In genomic region chr5:37644082-37644481, GRCm38 (mm10) we compare ENCODE assay signal across 27 mouse cellular contexts.
DNase-seq lines count a peak whose midpoint lies in the region; ATAC-seq and TF ChIP-seq lines count a peak whose summit lies in the region.
"Had no signal": no experiment of that assay in that cellular context is flagged by ENCODE, and none has a peak within 500 bp of the region (broad histone marks: within the 10 kb centered on the region; RNA-seq: fewer than 3 reads in every experiment).

No protein-coding gene starts in this region.

- no peak for ATAC-seq in forebrain, embryonic 14.5 days
- ATAC-seq in forebrain, postnatal 0 days: no peak
- ATAC-seq in kidney, embryonic 16.5 days (ENCODE audit: low FRiP score, low TSS enrichment): no peak
- no peak for ATAC-seq in midbrain, postnatal 0 days (ENCODE audit: low FRiP score)
- no peak for ATAC-seq in midbrain, embryonic 16.5 days
- ATAC-seq: forebrain, embryonic 15.5 days; inflammation-experienced regulatory T-cells, adult 6 months; lung, postnatal 0 days had no signal

- no peak overlapping the region for H3K9ac ChIP-seq in forebrain, embryonic 14.5 days (ENCODE audit: low read length)
- H3K9ac ChIP-seq in forebrain, postnatal 0 days: no peak overlapping the region
- no peak overlapping the region for H3K9ac ChIP-seq in kidney, embryonic 16.5 days (replicated peaks; ENCODE audit: low read length)
- no peak overlapping the region for H3K9ac ChIP-seq in midbrain, postnatal 0 days (replicated peaks; ENCODE audit: low read length, poor library complexity, severe bottlenecking)
- H3K9ac ChIP-seq in midbrain, embryonic 16.5 days (ENCODE audit: low read depth, low read length): no peak overlapping the region
- H3K9ac ChIP-seq: embryonic facial prominence, embryonic 12.5 days; forebrain, embryonic 15.5 days; heart, embryonic 15.5 days; limb, embryonic 15.5 days; liver, embryonic 13.5 days; neural tube, embryonic 13.5 days had no signal

- H3K4me3 ChIP-seq in forebrain, embryonic 14.5 days (ENCODE audit: low read depth, low read length): no peak overlapping the region
- no peak overlapping the region for H3K4me3 ChIP-seq in forebrain, postnatal 0 days (ENCODE audit: low read depth, low read length)
- no peak overlapping the region for H3K4me3 ChIP-seq in kidney, embryonic 16.5 days (ENCODE audit: low read length)
- no peak overlapping the region for H3K4me3 ChIP-seq in midbrain, postnatal 0 days (ENCODE audit: low read depth, low read length)
- H3K4me3 ChIP-seq in midbrain, embryonic 16.5 days (ENCODE audit: low read depth, low read length): no peak overlapping the region
- H3K4me3 ChIP-seq: embryonic facial prominence, embryonic 12.5 days; forebrain, embryonic 15.5 days; heart, embryonic 15.5 days; layer of hippocampus, adult 2 months; limb, embryonic 10.5 days; limb, embryonic 15.5 days; liver, embryonic 13.5 days; megakaryocyte, embryonic 14.5 days; neural tube, embryonic 13.5 days had no signal

- H3K36me3 ChIP-seq in forebrain, embryonic 14.5 days (ENCODE audit: control insufficient read depth, insufficient read depth, low read length): no peaks in the 10 kb centered on the region
- no peaks in the 10 kb centered on the region for H3K36me3 ChIP-seq in forebrain, postnatal 0 days (ENCODE audit: insufficient read depth)
- no peaks in the 10 kb centered on the region for H3K36me3 ChIP-seq in kidney, embryonic 16.5 days (ENCODE audit: insufficient read depth, low read length)
- no peaks in the 10 kb centered on the region for H3K36me3 ChIP-seq in midbrain, postnatal 0 days (ENCODE audit: insufficient read depth, low read length)
- no peaks in the 10 kb centered on the region for H3K36me3 ChIP-seq in midbrain, embryonic 16.5 days (ENCODE audit: control insufficient read depth, insufficient read depth, low read length)
- H3K36me3 ChIP-seq: embryonic facial prominence, embryonic 12.5 days; forebrain, embryonic 15.5 days; G1E; heart, embryonic 15.5 days; limb, embryonic 10.5 days; limb, embryonic 15.5 days; liver, embryonic 13.5 days; neural tube, embryonic 13.5 days had no signal

- H3K4me1 ChIP-seq in forebrain, embryonic 14.5 days (ENCODE audit: control insufficient read depth, insufficient read depth, low read length): no peaks in the 10 kb centered on the region
- no peaks in the 10 kb centered on the region for H3K4me1 ChIP-seq in forebrain, postnatal 0 days (ENCODE audit: insufficient read depth)
- H3K4me1 ChIP-seq in kidney, embryonic 16.5 days (ENCODE audit: insufficient read depth, low read length): no peaks in the 10 kb centered on the region
- H3K4me1 ChIP-seq in midbrain, postnatal 0 days (ENCODE audit: insufficient read depth, low read length): no peaks in the 10 kb centered on the region
- H3K4me1 ChIP-seq in midbrain, embryonic 16.5 days (ENCODE audit: control insufficient read depth, insufficient read depth, low read length): peaks cover 2% of the 10 kb centered on the region; the same call in 1 of the 2 replicates
- H3K4me1 ChIP-seq: embryonic facial prominence, embryonic 12.5 days; heart, embryonic 15.5 days; limb, embryonic 10.5 days; limb, embryonic 15.5 days; liver, embryonic 13.5 days; megakaryocyte, embryonic 14.5 days; neural tube, embryonic 13.5 days had no signal

- H3K9me3 ChIP-seq in forebrain, embryonic 14.5 days (replicated peaks; ENCODE audit: control insufficient read depth, low read length): no peaks in the 10 kb centered on the region
- H3K9me3 ChIP-seq in forebrain, postnatal 0 days (ENCODE audit: low read length): no peaks in the 10 kb centered on the region
- H3K9me3 ChIP-seq in kidney, embryonic 16.5 days (ENCODE audit: low read length): no peaks in the 10 kb centered on the region
- H3K9me3 ChIP-seq in midbrain, postnatal 0 days (ENCODE audit: low read length): no peaks in the 10 kb centered on the region
- no peaks in the 10 kb centered on the region for H3K9me3 ChIP-seq in midbrain, embryonic 16.5 days (replicated peaks; ENCODE audit: control insufficient read depth, low read length, poor library complexity, severe bottlenecking)
- H3K9me3 ChIP-seq: embryonic facial prominence, embryonic 12.5 days; forebrain, embryonic 15.5 days; heart, embryonic 15.5 days; limb, embryonic 10.5 days; limb, embryonic 15.5 days; liver, embryonic 13.5 days had no signal

- no peak overlapping the region for H3K4me2 ChIP-seq in forebrain, embryonic 14.5 days (ENCODE audit: low read length)
- no peak overlapping the region for H3K4me2 ChIP-seq in forebrain, postnatal 0 days (ENCODE audit: low read depth)
- no peak overlapping the region for H3K4me2 ChIP-seq in kidney, embryonic 16.5 days (replicated peaks; ENCODE audit: low read depth, low read length)
- H3K4me2 ChIP-seq in midbrain, postnatal 0 days (ENCODE audit: low read depth, low read length, poor library complexity, severe bottlenecking): no peak overlapping the region
- no peak overlapping the region for H3K4me2 ChIP-seq in midbrain, embryonic 16.5 days (ENCODE audit: low read length)
- H3K4me2 ChIP-seq: embryonic facial prominence, embryonic 12.5 days; forebrain, embryonic 15.5 days; heart, embryonic 15.5 days; limb, embryonic 15.5 days; liver, embryonic 13.5 days; neural tube, embryonic 13.5 days had no signal

- 56% methylated on average over 7 of the region's 7 CpGs for WGBS in forebrain, embryonic 14.5 days
- 40% methylated on average over 7 of the region's 7 CpGs for WGBS in forebrain, postnatal 0 days
- WGBS in kidney, embryonic 16.5 days: 81% methylated on average over 7 of the region's 7 CpGs
- 44% methylated on average over 7 of the region's 7 CpGs for WGBS in midbrain, postnatal 0 days
- 49% methylated on average over 7 of the region's 7 CpGs for WGBS in midbrain, embryonic 16.5 days

- TF ChIP-seq CTCF in forebrain, postnatal 0 days (IDR thresholded peaks at IDR 0.05; ENCODE audit: low read depth): no peak
- no peak for TF ChIP-seq CTCF in midbrain, postnatal 0 days (IDR thresholded peaks at IDR 0.05)

- DNase-seq in forebrain, embryonic 14.5 days (ENCODE audit: low spot score): peak; percentile 35
- no peak for DNase-seq in forebrain, postnatal 0 days
- DNase-seq in kidney, adult 18-20 months: peak; percentile 20
- DNase-seq in midbrain, postnatal 0 days (ENCODE audit: low spot score): peak; percentile 27
- no peak for DNase-seq in layer of hippocampus, adult 9-11 months
- DNase-seq: adrenal gland, adult 8-10 months; cerebellum, adult 9-10 months; embryo, embryonic 11 days; gastrocnemius, postnatal 10 days; liver, embryonic 13.5 days; lung, adult 18-20 months; lung, postnatal 4 days; right cerebral cortex, postnatal 14 days; thymus, postnatal 4 days had no signal

- no peak overlapping the region for H3K27ac ChIP-seq in forebrain, embryonic 14.5 days (ENCODE audit: low read depth, low read length)
- H3K27ac ChIP-seq in forebrain, postnatal 0 days (ENCODE audit: low read depth, low read length): no peak overlapping the region
- no peak overlapping the region for H3K27ac ChIP-seq in kidney, embryonic 16.5 days (ENCODE audit: low read length)
- no peak overlapping the region for H3K27ac ChIP-seq in midbrain, postnatal 0 days (ENCODE audit: low read depth, low read length)
- no peak overlapping the region for H3K27ac ChIP-seq in midbrain, embryonic 16.5 days (ENCODE audit: low read length)
- H3K27ac ChIP-seq: embryonic facial prominence, embryonic 12.5 days; forebrain, embryonic 15.5 days; heart, embryonic 15.5 days; layer of hippocampus, adult 2 months; limb, embryonic 10.5 days; limb, embryonic 15.5 days; liver, embryonic 13.5 days; neural tube, embryonic 13.5 days had no signal

- no peaks in the 10 kb centered on the region for H3K27me3 ChIP-seq in forebrain, embryonic 14.5 days (replicated peaks; ENCODE audit: control insufficient read depth, insufficient read depth, low read length)
- no peaks in the 10 kb centered on the region for H3K27me3 ChIP-seq in forebrain, postnatal 0 days (ENCODE audit: insufficient read depth, low read length)
- no peaks in the 10 kb centered on the region for H3K27me3 ChIP-seq in kidney, embryonic 16.5 days (ENCODE audit: insufficient read depth, low read length)
- no peaks in the 10 kb centered on the region for H3K27me3 ChIP-seq in midbrain, postnatal 0 days (ENCODE audit: insufficient read depth, low read length)
- no peaks in the 10 kb centered on the region for H3K27me3 ChIP-seq in midbrain, embryonic 16.5 days (ENCODE audit: control insufficient read depth, insufficient read depth, low read depth, low read length)
- H3K27me3 ChIP-seq: embryonic facial prominence, embryonic 12.5 days; heart, embryonic 15.5 days; limb, embryonic 15.5 days; liver, embryonic 13.5 days; megakaryocyte, embryonic 14.5 days; neural tube, embryonic 13.5 days had no signal

Comparison
In these comparisons a context has a peak if more than half of its experiments do, and no peak if none do; other contexts are left out.
1. DNase-seq: peak in forebrain, embryonic 14.5 days (single experiment), kidney, adult 18-20 months (single experiment) and midbrain, postnatal 0 days (single experiment); none in forebrain, postnatal 0 days (single experiment) and layer of hippocampus, adult 9-11 months (single experiment).